Mouse (Mus musculus): ENCODE results near the gene Kctd19.

- TF ChIP-seq GATA1 (IDR thresholded peaks at IDR 0.05; ENCODE audit: borderline replicate concordance, low read length) (no peak), FLI1 (IDR thresholded peaks at IDR 0.05; ENCODE audit: low read length) (no peak)
Observed at GRCm38 (mm10) chr8:105404496-105404895, 8.8 kb downstream of the Kctd19 start.
